10 mouse cellular contexts compared by ENCODE assay signal in genomic region chr19:5071077-5071476, GRCm38 (mm10). TPM values are rescaled to one million over a fixed set of nuclear protein-coding genes. Genes with fewer than 3 reads are reported as not detected.
DNase-seq lines count a peak whose midpoint lies in the region; ATAC-seq and TF ChIP-seq lines count a peak whose summit lies in the region.
"Had no signal": no experiment of that assay in that cellular context is flagged by ENCODE, and none has a peak within 500 bp of the region (broad histone marks: within the 10 kb centered on the region; RNA-seq: fewer than 3 reads in every experiment).

No protein-coding gene starts in this region.

- ATAC-seq in G1E (ENCODE audit: extremely low read depth, insufficient number of reproducible peaks, low FRiP score, poor library complexity, severe bottlenecking), result no peak
- 0 out of 2 replicates have a peak, but pooled peaks have one; percentile 6 for ATAC-seq in hindbrain, embryonic 13.5 days (ENCODE audit: low FRiP score)
- no peak for ATAC-seq in midbrain, embryonic 12.5 days (ENCODE audit: low FRiP score, low read depth)

- H3K27me3 ChIP-seq in G1E (ENCODE audit: insufficient read depth, low read length), result peaks cover 47% of the 10 kb centered on the region
- peaks cover 70% of the 10 kb centered on the region for H3K27me3 ChIP-seq in hindbrain, embryonic 13.5 days
- H3K27me3 ChIP-seq in midbrain, embryonic 12.5 days, result peaks cover 76% of the 10 kb centered on the region

- H3K4me1 ChIP-seq in G1E (ENCODE audit: insufficient read depth, low read depth, low read length), result peaks cover 43% of the 10 kb centered on the region
- peaks cover 52% of the 10 kb centered on the region for H3K4me1 ChIP-seq in hindbrain, embryonic 13.5 days (replicated peaks)
- peaks cover 57% of the 10 kb centered on the region for H3K4me1 ChIP-seq in midbrain, embryonic 12.5 days

- peak overlapping the region; percentile 76 for H3K4me3 ChIP-seq in gastrocnemius, adult 2 months
- peak overlapping the region; percentile 70; the same call in 1 of the 2 replicates for H3K4me3 ChIP-seq in G1E (ENCODE audit: low read depth, low read length)
- H3K4me3 ChIP-seq in hindbrain, embryonic 13.5 days, result peak overlapping the region; percentile 45
- H3K4me3 ChIP-seq in midbrain, embryonic 12.5 days, result peak overlapping the region; percentile 40

- H3K4me2 ChIP-seq in hindbrain, embryonic 13.5 days, result peak overlapping the region; percentile 76
- peak overlapping the region; percentile 67 for H3K4me2 ChIP-seq in midbrain, embryonic 12.5 days (replicated peaks)

- H3K9me3 ChIP-seq in G1E (replicated peaks), result no peaks in the 10 kb centered on the region
- H3K9me3 ChIP-seq in hindbrain, embryonic 13.5 days, result no peaks in the 10 kb centered on the region
- no peaks in the 10 kb centered on the region for H3K9me3 ChIP-seq in midbrain, embryonic 12.5 days

- TF ChIP-seq CTCF in gastrocnemius, adult 2 months (IDR thresholded peaks at IDR 0.05), result no peak
- TF ChIP-seq CTCF in G1E (IDR thresholded peaks at IDR 0.05; ENCODE audit: low read depth, low read length), result no peak

- intact Hi-C loops in gastrocnemius, adult 2 months (cut with DNase I), result loop anchor here (5.0 kb wide), 1 partner anchor 54 kb away; no protein-coding TSS in a partner anchor

- no peak for DNase-seq in gastrocnemius, adult 2 months
- no peak for DNase-seq in gastrocnemius, adult 8-10 months (ENCODE audit: low spot score in 2 of 2)
- DNase-seq in G1E (ENCODE audit: low spot score), result no peak
- no peak for DNase-seq in adrenal gland, postnatal 36 days
- DNase-seq in right cerebral cortex, postnatal 14 days, result no peak
- DNase-seq in yolk sac, embryonic 10.5 days (ENCODE audit: low spot score), result no peak
- DNase-seq: lung, adult 2 months had no signal

- H3K9ac ChIP-seq in hindbrain, embryonic 13.5 days, result peak overlapping the region; percentile 71
- peak overlapping the region; percentile 54 for H3K9ac ChIP-seq in midbrain, embryonic 12.5 days (replicated peaks)

- H3K27ac ChIP-seq in gastrocnemius, adult 2 months, result peak overlapping the region; percentile 80
- H3K27ac ChIP-seq in hindbrain, embryonic 13.5 days, result peak overlapping the region; percentile 79
- peak overlapping the region; percentile 66 for H3K27ac ChIP-seq in midbrain, embryonic 12.5 days (replicated peaks)

- WGBS in hindbrain, embryonic 13.5 days, result 6% methylated on average over 11 of the region's 11 CpGs
- 7% methylated on average over 11 of the region's 11 CpGs for WGBS in midbrain, embryonic 12.5 days

- no peaks in the 10 kb centered on the region for H3K36me3 ChIP-seq in G1E (replicated peaks)
- no peaks in the 10 kb centered on the region for H3K36me3 ChIP-seq in hindbrain, embryonic 13.5 days
- no peaks in the 10 kb centered on the region for H3K36me3 ChIP-seq in midbrain, embryonic 12.5 days

RNA-seq across cellular contexts. Expression of gene Cd248, which starts 3.2 kb away (rescaled TPM):
- 10 to 100 TPM in 1 of 2 experiments, 1 to 10 TPM in 1; 9.5 to 15.1 TPM for total RNA-seq in gastrocnemius, adult 2 months (2021)
- 1 to 10 TPM; 5.2 to 8.9 (median 7.0) TPM for total RNA-seq in gastrocnemius, adult 8-10 months (2022)
- total RNA-seq in G1E (2014; fragmentation: Nextera tagmentation) (not detected in 2 replicates), G1E (2017) (not detected in 2 replicates)
- polyA plus RNA-seq in G1E (2012), result not detected in 2 replicates
- polyA plus RNA-seq in hindbrain, embryonic 13.5 days (2015; fragmentation: Nextera tagmentation; extraction: Ambion mirVana), result 19.1 and 20.4 TPM in 2 replicates
- 24.7 and 31.5 TPM in 2 replicates for polyA plus RNA-seq in midbrain, embryonic 12.5 days (2016; fragmentation: Nextera tagmentation; extraction: Ambion mirVana)
- total RNA-seq in adrenal gland, postnatal 36 days (2021), result 10 to 100 TPM; 13.7 to 21.2 TPM
- polyA plus RNA-seq: activated CD4-positive, CD25-positive, alpha-beta regulatory T cell, adult 4 months had no signal

RNA-seq across cellular contexts. Expression of gene Tmem151a, which starts 14.3 kb away (rescaled TPM):
- not detected for total RNA-seq in gastrocnemius, adult 2 months (2021)
- total RNA-seq in gastrocnemius, adult 8-10 months (2022), result under 1 TPM in 1 of 4 experiments, not detected in 3; 0.12 TPM
- not detected in 2 replicates for total RNA-seq in G1E (2014; fragmentation: Nextera tagmentation)
- 0.06 and 0.16 TPM in 2 replicates for total RNA-seq in G1E (2017)
- polyA plus RNA-seq in G1E (2012), result not detected in 2 replicates
- polyA plus RNA-seq in hindbrain, embryonic 13.5 days (2015; fragmentation: Nextera tagmentation; extraction: Ambion mirVana), result 6.2 and 8.4 TPM in 2 replicates
- 0.94 and 2.0 TPM in 2 replicates for polyA plus RNA-seq in midbrain, embryonic 12.5 days (2016; fragmentation: Nextera tagmentation; extraction: Ambion mirVana)
- total RNA-seq in adrenal gland, postnatal 36 days (2021), result 1 to 10 TPM; 1.7 TPM
- polyA plus RNA-seq: activated CD4-positive, CD25-positive, alpha-beta regulatory T cell, adult 4 months had no signal

RNA-seq across cellular contexts. Expression of gene Yif1a, which starts 17.3 kb away (rescaled TPM):
- 10 to 100 TPM; 41.2 to 53.8 TPM for total RNA-seq in gastrocnemius, adult 2 months (2021)
- 10 to 100 TPM; 37.4 to 44.7 (median 39.8) TPM for total RNA-seq in gastrocnemius, adult 8-10 months (2022)
- total RNA-seq in G1E (2014; fragmentation: Nextera tagmentation) (44.2 and 55.9 TPM in 2 replicates), G1E (2017) (12.8 and 19.7 TPM in 2 replicates)
- 11.3 and 11.5 TPM in 2 replicates for polyA plus RNA-seq in G1E (2012)
- 57.6 and 58.2 TPM in 2 replicates for polyA plus RNA-seq in hindbrain, embryonic 13.5 days (2015; fragmentation: Nextera tagmentation; extraction: Ambion mirVana)
- polyA plus RNA-seq in midbrain, embryonic 12.5 days (2016; fragmentation: Nextera tagmentation; extraction: Ambion mirVana), result 60.9 and 61.6 TPM in 2 replicates
- 10 to 100 TPM; 70.6 to 73.8 TPM for total RNA-seq in adrenal gland, postnatal 36 days (2021)

RNA-seq across cellular contexts. Expression of gene Rin1, which starts 20.8 kb away (rescaled TPM):
- 1 to 10 TPM in 1 of 2 experiments, under 1 TPM in 1; 0.99 to 1.3 TPM for total RNA-seq in gastrocnemius, adult 2 months (2021)
- total RNA-seq in gastrocnemius, adult 8-10 months (2022), result 1 to 10 TPM in 1 of 4 experiments, under 1 TPM in 3; 0.47 to 1.0 (median 0.75) TPM
- total RNA-seq in G1E (2014; fragmentation: Nextera tagmentation) (0.68 and 1.8 TPM in 2 replicates), G1E (2017) (0.22 and 0.41 TPM in 2 replicates)
- polyA plus RNA-seq in G1E (2012), result 0.30 and 0.72 TPM in 2 replicates
- 1.1 and 1.5 TPM in 2 replicates for polyA plus RNA-seq in hindbrain, embryonic 13.5 days (2015; fragmentation: Nextera tagmentation; extraction: Ambion mirVana)
- 1.7 and 2.0 TPM in 2 replicates for polyA plus RNA-seq in midbrain, embryonic 12.5 days (2016; fragmentation: Nextera tagmentation; extraction: Ambion mirVana)
- 1 to 10 TPM; 3.5 to 3.6 TPM for total RNA-seq in adrenal gland, postnatal 36 days (2021)

RNA-seq across cellular contexts. Expression of gene Cnih2, which starts 27.2 kb away (rescaled TPM):
- total RNA-seq in gastrocnemius, adult 2 months (2021), result under 1 TPM in 1 of 2 experiments, not detected in 1; 0.17 TPM
- total RNA-seq in gastrocnemius, adult 8-10 months (2022), result not detected
- 0.53 and 2.1 TPM in 2 replicates for total RNA-seq in G1E (2014; fragmentation: Nextera tagmentation)
- not detected in 2 replicates for total RNA-seq in G1E (2017)
- polyA plus RNA-seq in G1E (2012), result 1.6 and 1.9 TPM in 2 replicates
- 333 TPM in 2 replicates for polyA plus RNA-seq in hindbrain, embryonic 13.5 days (2015; fragmentation: Nextera tagmentation; extraction: Ambion mirVana)
- 196 and 239 TPM in 2 replicates for polyA plus RNA-seq in midbrain, embryonic 12.5 days (2016; fragmentation: Nextera tagmentation; extraction: Ambion mirVana)
- total RNA-seq in adrenal gland, postnatal 36 days (2021), result 1 to 10 TPM; 1.2 to 1.4 TPM
- polyA plus RNA-seq: activated CD4-positive, CD25-positive, alpha-beta regulatory T cell, adult 4 months had no signal

Comparison
In these comparisons a context has a peak if more than half of its experiments do, and no peak if none do; other contexts are left out.
1. RNA of gene Cd248, which starts 3.2 kb away (total RNA-seq): 13.7 to 21.2 TPM in adrenal gland, postnatal 36 days, 9.5 to 15.1 TPM in gastrocnemius, adult 2 months and 5.2 to 8.9 TPM in gastrocnemius, adult 8-10 months; not detected in G1E; every median in the first group is over 4 times any median in the second.
2. Peak in every context shown above with its lines, with median percentiles within 50 percentile points of each other: H3K27ac ChIP-seq and H3K4me3 ChIP-seq.